Mouse (Mus musculus) T-helper 2 cell (primary cell): Measurements from ENCODE around the gene Sfpq.
"Not testable (repeated sequence)": the region's sequence is repeated elsewhere in the genome, so short reads cannot be mapped to it uniquely, and the experiment has no call there.

Source experiments
- in situ Hi-C: fragments of 300-600 bp; cut with MboI, MseI; formaldehyde crosslinking; loops from one replicate; pipeline ENCODE4 v1.15.1; 2025; ENCODE audit warnings: high pct_unique_total_duplicates

The Sfpq gene

GRCm38 (mm10) chr4:127021151-127021945 is at the start of gene Sfpq:
Gene Sfpq, plus strand, starts transcription at chr4:127021324.
- in situ Hi-C loops = no loop called here

- in situ Hi-C loops = no loop called here
Measured at GRCm38 (mm10) chr4:126977467-126977866, 43.7 kb upstream of the Sfpq start.

GRCm38 (mm10) chr4:126978706-126979105 is 42.4 kb upstream of the Sfpq start:
- in situ Hi-C loops = no loop called here

DNA sequence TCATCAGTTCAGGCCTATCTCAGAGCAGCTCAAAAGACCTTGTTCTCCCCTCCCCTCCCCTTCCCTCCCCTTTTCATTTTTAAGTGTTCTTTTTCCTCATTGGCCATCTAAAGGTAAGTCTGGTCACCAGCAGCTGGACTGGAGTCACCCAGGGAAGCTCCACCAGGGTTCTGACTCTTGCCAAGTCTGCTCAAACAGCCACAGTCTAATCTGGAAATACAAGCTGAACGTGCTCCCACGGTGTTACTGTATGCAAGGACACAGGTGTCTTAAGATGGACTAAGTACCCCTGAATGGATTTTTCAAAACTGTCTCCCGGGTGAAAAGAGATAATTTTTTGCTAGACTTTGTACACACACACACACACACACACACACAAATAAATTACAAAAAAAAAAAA is 37.8 kb upstream of the Sfpq start:
- in situ Hi-C loops = no loop called here

GRCm38 (mm10) chr4:126983736-126984525 is 37.2 kb upstream of the Sfpq start:
- in situ Hi-C loops = not testable (repeated sequence)

GRCm38 (mm10) chr4:126986768-126987167 is 34.4 kb upstream of the Sfpq start:
- in situ Hi-C loops = no loop called here

- in situ Hi-C loops = no loop called here
Measured at GRCm38 (mm10) chr4:126988503-126988902, 32.6 kb upstream of the Sfpq start.

DNA sequence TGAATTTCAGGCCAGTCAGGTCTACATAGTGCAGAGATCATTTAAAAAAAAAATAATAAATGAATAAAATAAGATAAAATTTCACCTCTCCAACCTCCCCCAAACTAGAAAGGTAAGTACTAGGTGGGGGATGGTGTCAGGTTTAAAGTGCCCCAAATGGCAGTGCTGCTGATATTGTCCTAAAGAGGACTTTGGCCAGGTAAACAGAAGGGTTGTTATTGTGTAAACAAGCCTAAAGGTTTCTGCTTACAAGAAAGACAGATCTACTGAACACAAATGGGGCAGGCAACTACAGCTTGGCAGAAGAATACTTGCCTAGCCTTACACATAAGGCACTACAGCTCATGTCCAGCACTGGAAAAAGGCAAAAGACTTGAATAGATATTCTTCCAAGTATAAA is 30.6 kb upstream of the Sfpq start:
- in situ Hi-C loops = no loop called here

- in situ Hi-C loops = no loop called here
Measured at GRCm38 (mm10) chr4:126992356-126992755, 28.8 kb upstream of the Sfpq start.

- in situ Hi-C loops = not testable (repeated sequence)
Measured at GRCm38 (mm10) chr4:126999372-126999771, 21.8 kb upstream of the Sfpq start.

DNA sequence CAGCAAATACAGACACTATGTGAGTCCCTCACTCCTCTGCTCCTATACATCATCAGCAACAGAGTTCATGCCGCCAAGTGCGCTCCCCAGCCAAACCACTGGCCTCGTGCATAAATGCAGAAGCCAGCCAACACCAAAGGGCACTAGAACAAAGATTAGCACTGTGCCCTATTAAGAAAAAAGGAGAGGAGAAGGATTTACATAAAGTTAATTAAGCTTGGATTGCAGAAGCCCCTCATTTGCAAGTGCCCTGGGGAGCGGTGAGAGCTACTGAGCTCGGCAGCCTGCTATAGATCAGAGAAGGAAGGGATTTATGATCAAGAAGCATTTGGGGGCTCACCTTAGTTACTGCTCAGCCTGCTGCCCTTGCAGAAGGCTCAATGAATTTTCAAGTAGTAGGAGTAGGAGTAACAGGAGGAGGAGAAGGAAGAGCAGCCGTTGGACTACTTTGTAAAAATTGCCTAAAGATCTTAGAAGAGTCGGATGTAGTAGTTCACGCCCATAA is 20.5 kb upstream of the Sfpq start:
- in situ Hi-C loops = no loop called here

DNA sequence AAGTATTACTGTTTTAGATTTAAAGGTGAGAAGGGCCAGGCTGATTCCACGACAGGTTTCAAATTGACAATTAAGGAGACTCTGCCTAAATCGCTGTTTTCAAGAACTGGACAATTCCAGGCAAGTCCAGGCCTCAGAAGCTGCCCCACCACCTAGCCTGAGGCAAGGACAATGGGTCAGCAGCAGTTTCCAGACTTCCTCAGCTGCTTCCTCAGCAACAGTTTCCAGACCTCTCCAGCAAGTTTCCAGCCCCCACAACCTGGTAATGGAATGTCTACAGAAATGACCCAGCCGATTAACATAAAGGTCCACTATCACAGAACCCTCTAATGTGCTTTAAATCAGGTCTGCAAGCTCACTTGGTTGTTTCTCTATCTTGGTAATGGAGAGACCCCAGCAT is 16.7 kb upstream of the Sfpq start:
- in situ Hi-C loops = no loop called here

DNA sequence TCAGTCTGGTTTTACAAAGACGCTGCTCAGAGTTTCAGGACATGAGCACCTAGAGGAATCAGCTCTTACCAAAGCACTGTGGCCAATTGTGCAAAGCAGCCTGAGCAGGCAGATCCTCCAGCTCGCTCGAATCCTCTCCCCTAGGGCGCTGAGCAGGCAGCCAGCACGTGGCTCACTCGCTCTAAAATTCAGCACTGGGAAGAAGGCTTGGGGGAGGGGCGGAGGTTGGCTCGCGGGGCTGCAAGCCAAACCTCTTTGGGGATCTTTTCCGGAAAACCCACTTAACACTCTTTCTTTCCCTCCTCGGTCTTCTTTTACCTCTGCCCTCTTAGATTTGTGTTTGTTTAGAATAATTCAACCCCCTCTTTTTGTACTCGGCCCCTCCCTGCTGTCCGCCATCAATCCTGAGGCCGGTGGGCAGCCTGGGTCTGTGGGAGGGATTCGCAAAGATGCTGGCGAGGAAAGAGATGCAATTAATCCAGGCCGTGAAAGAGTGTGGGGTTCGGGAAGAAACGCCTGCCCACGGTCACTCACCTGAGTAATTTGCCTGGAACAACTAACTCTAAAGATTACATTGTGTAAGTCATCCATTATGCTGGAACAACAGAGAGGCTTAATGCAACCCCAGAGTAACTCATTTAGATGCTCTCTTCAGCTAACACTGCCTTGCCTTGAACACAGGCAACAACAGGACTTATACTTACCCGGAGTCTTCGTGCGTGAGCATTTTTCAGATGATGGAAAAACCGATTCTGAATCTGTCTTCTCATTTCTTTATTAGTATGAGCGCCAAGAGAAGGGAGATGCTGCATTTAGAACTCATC is 15.8 kb upstream of the Sfpq start:
- in situ Hi-C loops = no loop called here

GRCm38 (mm10) chr4:127015294-127015993 is 5.7 kb upstream of the Sfpq start:
- in situ Hi-C loops = not testable (repeated sequence)

DNA sequence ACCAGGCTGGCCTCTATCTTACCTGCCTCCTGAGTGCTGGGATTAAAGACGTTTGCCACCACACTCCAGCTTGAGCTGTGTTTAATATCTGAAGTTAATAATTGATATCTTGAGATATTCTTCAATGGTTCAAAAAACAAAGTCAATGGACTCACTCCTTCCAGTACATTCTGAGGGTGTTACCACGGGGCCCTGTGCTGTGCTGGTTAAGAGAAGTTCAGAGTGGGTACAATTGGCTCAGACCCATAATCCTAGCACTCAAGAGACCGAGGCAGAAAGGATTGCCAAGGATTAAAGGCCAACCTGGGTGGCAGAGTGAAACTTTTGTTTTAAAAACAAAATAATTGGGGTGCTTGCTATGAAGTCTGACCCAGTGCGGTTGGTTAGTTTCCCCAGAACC is 4.8 kb upstream of the Sfpq start:
- in situ Hi-C loops = no loop called here

DNA sequence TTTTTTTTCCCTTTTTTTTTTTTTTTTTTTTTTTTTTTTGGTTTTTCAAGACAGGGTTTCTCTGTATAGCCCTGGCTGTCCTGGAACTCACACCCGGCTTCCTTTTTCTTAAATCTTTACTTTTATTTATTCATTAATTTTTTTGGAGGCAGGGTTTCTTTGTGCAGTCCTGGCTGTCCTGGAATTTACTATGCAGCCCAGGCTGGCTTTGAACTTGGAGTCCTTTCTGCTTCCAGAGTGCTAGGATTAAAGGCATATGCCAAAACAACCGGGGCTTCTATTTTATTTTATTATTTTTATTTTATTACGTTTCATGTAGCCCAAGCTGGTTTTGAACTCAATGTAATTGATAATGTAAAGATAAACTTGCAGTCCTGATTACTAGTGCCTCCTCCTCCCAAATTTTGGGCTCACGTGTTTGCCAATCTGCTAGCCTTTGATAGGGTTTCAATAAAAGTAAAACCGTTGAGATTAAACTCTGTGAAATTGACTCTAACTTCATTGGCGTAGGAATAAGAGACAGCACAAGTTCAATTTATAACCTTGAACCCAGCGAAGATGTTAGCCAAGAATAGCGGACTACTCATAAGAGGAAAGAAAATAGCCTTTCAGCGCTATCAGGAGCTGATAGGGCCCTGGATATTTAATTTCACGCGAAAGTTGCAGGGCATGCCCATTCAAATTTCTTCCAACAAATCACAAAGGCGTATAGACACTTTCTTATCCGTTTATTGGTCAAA is 543 bp upstream of the Sfpq start:
- in situ Hi-C loops = no loop called here

- in situ Hi-C loops = no loop called here
Measured at GRCm38 (mm10) chr4:127021989-127022626, 984 bp downstream of the Sfpq start.

GRCm38 (mm10) chr4:127023201-127023600 is 2.1 kb downstream of the Sfpq start:
- in situ Hi-C loops = no loop called here

GRCm38 (mm10) chr4:127024240-127024639 is 3.1 kb downstream of the Sfpq start:
- in situ Hi-C loops = no loop called here

DNA sequence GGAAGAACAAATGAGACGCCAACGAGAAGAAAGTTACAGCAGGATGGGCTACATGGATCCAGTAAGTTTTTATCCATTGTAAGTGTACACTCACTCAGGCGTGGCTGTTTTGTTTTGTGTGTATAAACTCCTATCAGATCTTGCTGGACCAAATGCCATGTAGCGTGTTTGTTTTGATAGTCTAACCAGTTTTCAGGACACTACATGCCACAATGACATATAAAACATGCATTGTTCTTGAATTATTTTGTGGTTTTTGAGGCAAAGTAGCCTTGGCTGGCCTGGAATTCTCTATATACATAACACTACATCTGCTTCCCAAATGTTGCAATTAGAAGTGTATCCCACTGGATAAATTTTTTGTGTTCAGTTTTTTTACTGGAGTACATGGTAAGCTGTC is 5.7 kb downstream of the Sfpq start:
- in situ Hi-C loops = no loop called here
